Mouse (Mus musculus): Measurements from ENCODE around the gene Rbl1. TPM values are rescaled to one million over a fixed set of nuclear protein-coding genes. Genes with fewer than 3 reads are reported as not detected.
A peak's percentile ranks its signal among the peaks of the same experiment; 100 is the strongest.
"Not testable (repeated sequence)": the region's sequence is repeated elsewhere in the genome, so short reads cannot be mapped to it uniquely, and the experiment has no call there.

Gene Rbl1
- polyA plus RNA-seq, 1 experiment: 4.3 TPM

GRCm38 (mm10) chr2:157173555-157173954 lies 30.8 kb downstream of the Rbl1 start:
- DNase-seq: no peak
- no peak overlapping the region for H3K4me3 ChIP-seq (replicated peaks; ENCODE audit: extremely low read depth, low read depth, low read length)
- WGBS: 81% methylated on average over 6 of the region's 6 CpGs
- H3K4me1 ChIP-seq (ENCODE audit: control insufficient read depth, insufficient read depth, low read length): no peaks in the 10 kb centered on the region
- TF ChIP-seq CTCF (IDR thresholded peaks at IDR 0.05; ENCODE audit: insufficient read depth, low read length): no peak
- TF ChIP-seq POLR2A (IDR thresholded peaks at IDR 0.05; ENCODE audit: borderline replicate concordance, extremely low read depth, low read depth, low read length): no peak

- Histone ChIP-seq H3K4me3 (replicated peaks; ENCODE audit: extremely low read depth, low read depth, low read length) (no peak overlapping the region), H3K4me1 (ENCODE audit: control insufficient read depth, insufficient read depth, low read length) (no peaks in the 10 kb centered on the region)
- TF ChIP-seq CTCF (IDR thresholded peaks at IDR 0.05; ENCODE audit: insufficient read depth, low read length) (no peak), POLR2A (IDR thresholded peaks at IDR 0.05; ENCODE audit: borderline replicate concordance, extremely low read depth, low read depth, low read length) (no peak)
- DNase-seq: no peak
- WGBS: 94% methylated on average over 6 of the region's 6 CpGs
Measured at GRCm38 (mm10) chr2:157172984-157173383, 31.4 kb downstream of the Rbl1 start.

- H3K4me1 ChIP-seq (ENCODE audit: control insufficient read depth, insufficient read depth, low read length): no peaks in the 10 kb centered on the region
- TF ChIP-seq CTCF (IDR thresholded peaks at IDR 0.05; ENCODE audit: insufficient read depth, low read length) (no peak), POLR2A (IDR thresholded peaks at IDR 0.05; ENCODE audit: borderline replicate concordance, extremely low read depth, low read depth, low read length) (no peak)
- no peak overlapping the region for H3K4me3 ChIP-seq (replicated peaks; ENCODE audit: extremely low read depth, low read depth, low read length)
- WGBS: 64% methylated on average over 6 of the region's 6 CpGs
- DNase-seq: no peak
Measured at GRCm38 (mm10) chr2:157170626-157171025, 33.7 kb downstream of the Rbl1 start.

GRCm38 (mm10) chr2:157170166-157170565 lies 34.2 kb downstream of the Rbl1 start:
- TF ChIP-seq CTCF (IDR thresholded peaks at IDR 0.05; ENCODE audit: insufficient read depth, low read length): no peak
- TF ChIP-seq POLR2A (IDR thresholded peaks at IDR 0.05; ENCODE audit: borderline replicate concordance, extremely low read depth, low read depth, low read length): no peak
- no peaks in the 10 kb centered on the region for H3K4me1 ChIP-seq (ENCODE audit: control insufficient read depth, insufficient read depth, low read length)
- peak; percentile 26 for DNase-seq
- H3K4me3 ChIP-seq (replicated peaks; ENCODE audit: extremely low read depth, low read depth, low read length): no peak overlapping the region
- WGBS: 58% methylated on average over 5 of the region's 5 CpGs

GRCm38 (mm10) chr2:157166371-157167080 lies 37.8 kb downstream of the Rbl1 start:
- no peaks in the 10 kb centered on the region for H3K4me1 ChIP-seq (ENCODE audit: control insufficient read depth, insufficient read depth, low read length)
- DNase-seq: no peak
- no peak overlapping the region for H3K4me3 ChIP-seq (replicated peaks; ENCODE audit: extremely low read depth, low read depth, low read length)
- WGBS: 96% methylated on average over 12 of the region's 12 CpGs
- TF ChIP-seq POLR2A (IDR thresholded peaks at IDR 0.05; ENCODE audit: borderline replicate concordance, extremely low read depth, low read depth, low read length): no peak
- no peak for TF ChIP-seq CTCF (IDR thresholded peaks at IDR 0.05; ENCODE audit: insufficient read depth, low read length)

- DNase-seq; H3K4me1 ChIP-seq (ENCODE audit: control insufficient read depth, insufficient read depth, low read length); H3K4me3 ChIP-seq (replicated peaks; ENCODE audit: extremely low read depth, low read depth, low read length): not testable (repeated sequence)
Measured at GRCm38 (mm10) chr2:157165312-157166224, 38.8 kb downstream of the Rbl1 start.

- H3K4me3 ChIP-seq (replicated peaks; ENCODE audit: extremely low read depth, low read depth, low read length): no peak overlapping the region
- no peak for TF ChIP-seq CTCF (IDR thresholded peaks at IDR 0.05; ENCODE audit: insufficient read depth, low read length)
- no peak for TF ChIP-seq POLR2A (IDR thresholded peaks at IDR 0.05; ENCODE audit: borderline replicate concordance, extremely low read depth, low read depth, low read length)
- WGBS: 82% methylated on average over 2 of the region's 2 CpGs
- H3K4me1 ChIP-seq (ENCODE audit: control insufficient read depth, insufficient read depth, low read length): no peaks in the 10 kb centered on the region
- no peak for DNase-seq
Measured at GRCm38 (mm10) chr2:157164101-157164500, 40.2 kb downstream of the Rbl1 start.

GRCm38 (mm10) chr2:157156079-157156478 lies 48.3 kb downstream of the Rbl1 start:
- Histone ChIP-seq H3K4me3 (replicated peaks; ENCODE audit: extremely low read depth, low read depth, low read length) (no peak overlapping the region), H3K4me1 (ENCODE audit: control insufficient read depth, insufficient read depth, low read length) (no peaks in the 10 kb centered on the region)
- no peak for DNase-seq
- 94% methylated on average over 1 of the region's 1 CpGs for WGBS
- TF ChIP-seq CTCF (IDR thresholded peaks at IDR 0.05; ENCODE audit: insufficient read depth, low read length): no peak
- TF ChIP-seq POLR2A (IDR thresholded peaks at IDR 0.05; ENCODE audit: borderline replicate concordance, extremely low read depth, low read depth, low read length): no peak

- H3K4me1 ChIP-seq (ENCODE audit: control insufficient read depth, insufficient read depth, low read length): no peaks in the 10 kb centered on the region
- no peak for TF ChIP-seq POLR2A (IDR thresholded peaks at IDR 0.05; ENCODE audit: borderline replicate concordance, extremely low read depth, low read depth, low read length)
- TF ChIP-seq CTCF (IDR thresholded peaks at IDR 0.05; ENCODE audit: insufficient read depth, low read length): no peak
- 78% methylated on average over 2 of the region's 2 CpGs for WGBS
- no peak for DNase-seq
- H3K4me3 ChIP-seq (replicated peaks; ENCODE audit: extremely low read depth, low read depth, low read length): no peak overlapping the region
Measured at GRCm38 (mm10) chr2:157153235-157153634, 51.1 kb downstream of the Rbl1 start.

- DNase-seq: no peak
- H3K4me1 ChIP-seq (ENCODE audit: control insufficient read depth, insufficient read depth, low read length): peaks cover 4% of the 10 kb centered on the region; the same call in 1 of the 2 replicates
- TF ChIP-seq POLR2A (IDR thresholded peaks at IDR 0.05; ENCODE audit: borderline replicate concordance, extremely low read depth, low read depth, low read length): no peak
- WGBS: 93% methylated on average over 5 of the region's 5 CpGs
- no peak overlapping the region for H3K4me3 ChIP-seq (replicated peaks; ENCODE audit: extremely low read depth, low read depth, low read length)
Measured at GRCm38 (mm10) chr2:157148417-157148816, 55.9 kb downstream of the Rbl1 start.

Data from lung, adult 2 months (tissue).